Mouse (Mus musculus) C2C12 (cell line): ENCODE results near the gene Creb3l1.

ENCODE experiments used
- CEBPB ChIP-seq: IDR thresholded peaks from one replicate; pipeline ENCODE4 v1.6.1; 2011; ENCODE audit warnings: low read depth, mild to moderate bottlenecking, control low read depth, moderate library complexity
- CTCF ChIP-seq: IDR thresholded peaks from one replicate; pipeline ENCODE4 v1.5.1; 2011; ENCODE audit not compliant: control insufficient read depth, insufficient read depth, insufficient read length
- FOSL1 ChIP-seq: IDR thresholded peaks from one replicate; pipeline ENCODE4 v1.8.0; 2011; ENCODE audit warnings: mild to moderate bottlenecking, low read length; ENCODE audit not compliant: poor library complexity, insufficient read depth, severe bottlenecking
- MAX ChIP-seq: IDR thresholded peaks from one replicate; pipeline ENCODE4 v1.6.1; 2011; ENCODE audit warnings: mild to moderate bottlenecking, control low read depth
- MYOD1 ChIP-seq: IDR thresholded peaks from one replicate; pipeline ENCODE4 v1.6.1; 2011; ENCODE audit warnings: low read depth; ENCODE audit not compliant: control insufficient read depth, insufficient read length
- MYOG ChIP-seq: IDR thresholded peaks from one replicate; pipeline ENCODE4 v1.6.1; 2011; ENCODE audit not compliant: control insufficient read depth, insufficient read length; ENCODE audit errors: extremely low read depth

GRCm38 (mm10) chr2:91989750-91990149 is 34.6 kb downstream of the Creb3l1 start:
- TF ChIP-seq CTCF (no peak), MYOG (no peak), MAX (no peak), CEBPB (no peak), MYOD1 (no peak), FOSL1 (no peak)
